Mouse (Mus musculus): ENCODE measurements around the gene Rab27a.

DNA sequence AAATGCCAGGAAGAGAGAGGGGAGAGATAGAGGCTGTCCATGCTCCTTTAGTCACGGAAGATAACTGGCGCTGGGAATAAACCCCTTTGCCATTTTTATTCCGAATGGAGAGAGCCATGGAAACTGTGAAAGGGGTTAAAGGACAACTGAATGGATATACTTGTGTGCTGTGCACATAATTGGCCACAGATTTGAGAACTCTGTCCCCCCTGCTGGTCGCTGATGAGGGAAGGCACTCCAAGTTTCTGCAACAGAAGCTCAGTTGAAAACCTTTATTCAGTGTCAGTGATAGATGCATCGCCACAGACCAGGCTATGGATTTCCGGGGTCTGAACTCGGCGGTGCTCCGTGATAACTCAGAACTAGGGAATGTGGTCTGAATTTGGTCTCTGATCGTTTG lies 45.5 kb downstream of the Rab27a start:
- TF ChIP-seq CTCF (IDR thresholded peaks at IDR 0.05) = no peak
- TF ChIP-seq EP300 (IDR thresholded peaks at IDR 0.05; ENCODE audit: insufficient read depth, low read depth, low read length) = no peak
- TF ChIP-seq POLR2A (IDR thresholded peaks at IDR 0.05; ENCODE audit: insufficient read depth, low read depth, low read length) = no peak

Measured in heart, adult 2 months (tissue).